Mouse (Mus musculus): Measurements from ENCODE around the gene Olfr553.
A peak's percentile ranks its signal among the peaks of the same experiment; 100 is the strongest.
"Not testable (repeated sequence)": the region's sequence is repeated elsewhere in the genome, so short reads cannot be mapped to it uniquely, and the experiment has no call there.

Gene Olfr553

DNA sequence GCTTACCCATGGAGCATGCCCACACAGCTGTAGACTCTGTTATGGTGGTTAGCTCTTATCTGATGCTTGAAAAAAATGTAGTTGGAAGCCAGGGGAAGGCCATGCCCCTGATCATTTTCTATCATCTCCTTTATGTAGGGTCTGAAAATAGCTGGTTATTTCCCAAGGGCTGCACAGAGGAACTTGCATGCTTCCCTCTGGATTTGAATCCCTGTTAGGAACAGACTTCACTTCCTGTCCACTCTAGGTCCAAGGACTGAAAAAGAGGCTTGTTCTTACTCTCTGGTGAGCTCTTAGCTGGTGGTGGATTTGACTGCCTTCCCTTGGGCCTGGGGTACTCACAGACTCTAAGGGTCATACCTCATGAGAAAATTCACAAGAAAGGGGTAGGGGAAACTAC is at the start of gene Olfr553:
TSS of gene Olfr553 (minus strand) at position 101 of the 400 bp plus-strand sequence.
- no peak for DNase-seq

DNA sequence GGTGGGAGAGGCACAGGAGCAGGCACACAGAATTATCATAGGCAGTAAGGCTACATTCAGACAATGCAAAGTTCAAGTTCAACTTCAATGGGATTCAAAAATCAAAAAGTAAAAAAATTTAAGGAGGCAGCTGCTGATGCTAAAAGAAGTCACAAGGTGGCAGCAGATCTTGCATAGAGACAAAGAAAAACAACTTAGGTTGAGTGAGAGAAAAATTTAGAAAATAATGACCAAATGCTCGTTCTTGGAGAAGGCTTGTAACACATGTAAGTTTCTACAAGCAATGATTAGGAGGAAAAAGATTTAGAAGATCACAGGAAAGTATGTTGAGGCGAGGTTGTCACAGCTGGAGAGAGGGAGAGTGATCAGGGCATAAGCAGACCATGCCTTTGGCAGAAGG is 47.4 kb upstream of the Olfr553 start:
- peak in 1 of 2 experiments; percentile 13 for DNase-seq

DNA sequence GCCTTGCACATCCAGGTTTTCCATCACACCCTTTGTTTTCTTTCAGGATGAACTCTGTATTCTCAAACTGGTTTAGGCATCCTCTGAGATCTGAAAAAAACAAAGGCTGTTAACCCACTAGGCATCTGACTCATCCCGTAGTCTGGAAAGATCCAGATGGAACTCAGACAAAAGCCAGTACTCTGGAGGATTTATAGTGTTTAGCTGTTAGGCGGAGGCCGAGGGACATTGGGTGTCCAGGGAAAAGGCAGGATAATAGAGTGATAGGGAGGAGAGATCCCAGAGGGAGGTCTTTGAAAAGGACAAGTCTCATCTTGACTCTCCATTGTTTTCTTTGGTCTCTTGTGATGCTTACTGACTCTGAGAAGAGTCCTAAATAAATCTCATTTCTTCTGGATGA is 46.6 kb upstream of the Olfr553 start, which contains the start of gene Olfr556:
TSS of gene Olfr556 (plus strand) at position 301 of the 400 bp plus-strand sequence.
- DNase-seq, result no peak

DNA sequence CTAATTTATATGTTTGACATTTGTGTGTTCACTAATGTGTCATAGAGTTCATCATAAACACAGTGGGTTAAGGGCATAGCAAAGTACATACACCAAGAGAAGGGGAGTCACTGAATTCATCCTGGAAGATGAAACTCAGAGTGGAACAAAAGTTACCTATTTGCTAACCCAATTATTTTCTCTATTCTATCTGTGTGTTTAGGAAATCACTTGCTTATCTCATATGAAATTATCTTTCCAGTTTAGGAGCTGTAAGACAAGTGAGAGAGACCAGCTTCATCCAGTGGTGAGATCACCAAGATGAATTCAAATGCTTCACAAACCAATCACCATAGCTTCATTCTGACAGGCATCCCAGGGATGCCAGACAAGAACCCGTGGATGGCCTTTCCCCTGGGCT is 40.5 kb upstream of the Olfr553 start, which contains the start of gene Olfr555:
TSS of gene Olfr555 (plus strand) at position 301 of the 400 bp plus-strand sequence.
- DNase-seq, result no peak

DNA sequence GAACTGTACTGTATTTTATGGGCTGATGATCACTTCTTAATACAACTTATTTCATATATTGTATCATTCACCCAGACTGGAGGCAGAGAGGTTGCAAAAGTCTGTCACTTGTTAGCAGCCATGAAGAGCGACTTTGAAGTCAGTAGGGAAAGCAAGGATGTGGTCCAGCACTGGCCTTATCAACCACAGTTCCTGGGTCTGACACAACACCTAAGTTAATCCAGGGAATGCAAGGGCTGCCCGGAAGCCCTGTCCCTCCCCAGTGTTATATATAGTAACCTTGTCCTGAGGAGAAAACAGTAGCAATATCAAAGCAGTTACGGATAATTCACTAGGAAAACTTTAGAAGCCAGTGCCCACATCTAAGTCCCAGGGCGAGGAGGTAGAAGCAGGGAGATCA is 26.9 kb upstream of the Olfr553 start:
- not testable (repeated sequence) for DNase-seq

DNA sequence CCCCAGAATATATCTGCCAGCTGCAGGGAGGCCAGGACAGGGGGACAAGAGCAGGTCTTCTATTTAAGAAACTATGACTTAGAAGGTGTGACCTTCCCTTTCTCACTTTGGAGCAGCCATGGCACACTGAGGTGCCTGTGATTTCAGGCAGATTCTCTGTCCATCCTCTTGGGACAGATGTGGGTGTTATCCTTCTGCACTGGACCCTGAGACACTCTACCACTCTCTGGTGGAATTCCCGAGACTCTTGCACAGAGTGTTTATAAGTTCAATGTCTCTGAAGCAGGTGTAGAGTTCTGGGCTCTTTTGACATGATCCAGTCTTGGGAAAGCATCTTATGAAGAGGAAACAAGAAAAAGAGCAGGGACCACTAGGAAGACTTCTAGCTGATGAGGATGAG is 20.1 kb upstream of the Olfr553 start, which contains the start of gene Olfr554:
TSS of gene Olfr554 (plus strand) at position 301 of the 400 bp plus-strand sequence.
- DNase-seq, result no peak

DNA sequence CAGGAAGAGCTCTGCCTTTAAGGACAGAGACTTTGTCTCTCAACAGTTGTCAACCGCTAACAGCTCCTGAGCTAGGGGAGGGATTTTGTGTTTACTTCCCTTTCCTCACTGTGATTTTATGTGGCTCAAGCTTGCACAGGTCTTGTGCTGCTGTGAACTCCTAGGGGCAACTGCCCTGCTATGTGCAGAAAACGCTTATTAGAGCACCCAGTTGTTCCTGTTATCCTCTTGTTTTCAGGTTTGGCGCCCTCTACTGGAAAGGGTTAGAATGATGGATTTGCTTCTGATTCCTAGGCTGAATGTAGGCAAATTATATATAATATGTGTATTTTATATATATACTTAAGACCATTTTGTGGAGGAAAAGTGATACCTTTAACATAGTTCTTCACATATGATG is 18.6 kb upstream of the Olfr553 start:
- peak; percentile 58 to 74 for DNase-seq

DNA sequence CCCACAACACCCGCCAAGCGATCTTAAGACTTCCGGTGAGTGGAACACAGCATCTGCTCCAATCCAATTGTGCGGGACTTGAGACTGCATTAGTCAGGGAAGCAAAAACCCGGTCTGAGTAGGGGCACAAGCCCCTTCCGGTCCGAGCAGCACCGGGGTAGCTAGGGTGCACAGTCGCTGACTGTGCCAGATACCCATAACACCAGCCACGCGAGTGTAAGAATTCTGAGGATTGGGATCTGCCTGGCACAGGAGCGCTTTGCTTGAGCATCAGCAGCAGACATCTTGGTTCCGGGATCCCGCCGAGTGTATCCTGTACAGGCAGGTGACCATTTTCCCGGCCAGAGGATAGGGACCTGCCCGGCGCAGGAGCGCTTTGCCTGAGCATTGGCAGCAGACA is 2.4 kb upstream of the Olfr553 start:
- DNase-seq, result not testable (repeated sequence)

DNA sequence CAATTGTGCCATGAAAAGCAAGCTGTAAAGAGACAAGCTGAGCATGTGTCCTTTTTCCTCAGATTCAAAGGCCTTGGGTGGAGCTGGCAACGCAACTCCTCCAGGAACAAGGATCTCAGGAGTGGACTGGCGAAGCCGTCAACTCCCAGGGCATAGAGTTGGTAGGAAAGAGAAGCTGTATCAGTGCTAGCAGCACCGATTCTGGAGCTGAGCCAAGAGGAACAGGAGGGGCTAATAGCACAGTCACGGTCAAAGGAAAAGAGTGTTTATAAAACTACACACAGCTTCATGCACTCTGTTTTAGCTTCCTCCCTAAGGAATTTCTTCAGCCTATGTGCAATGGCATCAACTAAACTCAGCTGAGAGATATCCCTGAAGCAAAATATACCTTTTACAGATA is 1.6 kb upstream of the Olfr553 start:
- no peak for DNase-seq

DNA sequence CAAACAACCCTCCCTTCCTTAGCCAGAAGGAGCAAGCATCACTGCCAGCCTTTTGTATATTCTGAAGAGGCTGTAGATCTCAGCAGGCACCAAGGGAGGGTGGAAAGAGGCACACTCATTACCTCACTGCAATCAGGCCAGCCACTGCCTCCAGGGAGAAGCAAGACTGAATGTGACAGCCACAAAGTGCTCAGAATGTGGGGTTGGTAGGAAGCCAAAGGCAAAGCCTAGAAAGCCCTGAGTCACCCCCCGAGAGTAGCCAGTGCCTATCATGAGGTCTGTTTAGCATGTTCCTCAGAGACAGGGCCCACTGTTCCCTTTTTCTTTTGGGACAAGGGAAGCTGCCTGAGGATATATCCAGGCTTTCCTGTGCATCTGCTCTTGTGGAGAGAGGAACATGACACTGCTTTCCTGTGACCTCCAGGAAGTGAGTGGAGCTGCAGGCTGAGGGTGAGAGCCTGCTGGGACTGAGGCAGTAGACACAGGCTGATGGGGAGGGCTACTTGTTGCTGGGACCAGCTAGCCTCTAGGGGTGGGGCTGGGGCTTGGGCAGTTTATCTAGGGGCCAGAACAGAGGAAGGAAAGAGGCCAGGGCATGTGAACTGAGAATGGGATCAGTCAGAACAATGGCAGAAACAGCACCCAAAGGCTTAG is 20.5 kb downstream of the Olfr553 start, which contains the start of gene Olfr552:
TSS of gene Olfr552 (plus strand) at position 393 of the 654 bp plus-strand sequence.
- DNase-seq, result no peak

DNA sequence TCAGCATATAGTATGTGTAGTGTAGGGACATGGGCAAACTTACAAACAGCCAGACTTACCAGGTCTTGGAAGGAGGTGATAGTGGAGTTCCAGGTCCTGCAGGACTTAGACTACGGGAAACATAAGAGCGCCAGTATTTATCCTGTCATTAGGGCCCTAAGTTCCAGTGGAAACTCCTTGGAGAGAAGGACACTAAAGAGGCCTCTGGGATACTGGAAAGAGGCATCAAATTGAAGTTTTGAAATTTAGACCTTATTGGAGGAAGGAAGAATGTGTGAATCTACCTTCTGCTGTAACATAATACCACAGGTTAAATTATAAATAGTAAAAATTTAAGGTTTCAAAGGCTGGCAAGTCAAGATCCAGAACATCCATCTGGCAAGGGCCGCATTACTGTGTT is 26.2 kb downstream of the Olfr553 start, which contains the start of gene Olfr551:
TSS of gene Olfr551 (minus strand) at position 101 of the 400 bp plus-strand sequence.
- no peak for DNase-seq

DNA sequence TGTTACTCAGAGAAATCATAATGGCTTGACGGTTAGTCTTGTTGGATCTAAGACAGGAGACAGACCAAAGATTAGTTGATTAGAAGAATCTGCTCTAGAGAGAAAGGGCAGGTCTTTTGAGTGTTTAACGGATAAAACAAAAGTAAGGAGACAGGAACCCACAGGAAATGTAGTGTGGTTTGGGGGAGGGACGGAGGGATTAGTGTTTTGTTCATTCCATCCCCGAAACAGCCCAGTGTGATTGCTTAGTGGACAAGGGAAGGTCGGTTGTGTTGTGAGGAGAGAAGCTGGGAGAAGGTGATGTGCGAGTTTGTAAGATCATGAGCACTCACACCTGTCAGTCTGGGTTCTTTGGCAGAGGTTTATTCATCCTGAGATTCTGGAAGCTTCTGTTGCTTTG is 42.0 kb downstream of the Olfr553 start:
- DNase-seq, result no peak

DNA sequence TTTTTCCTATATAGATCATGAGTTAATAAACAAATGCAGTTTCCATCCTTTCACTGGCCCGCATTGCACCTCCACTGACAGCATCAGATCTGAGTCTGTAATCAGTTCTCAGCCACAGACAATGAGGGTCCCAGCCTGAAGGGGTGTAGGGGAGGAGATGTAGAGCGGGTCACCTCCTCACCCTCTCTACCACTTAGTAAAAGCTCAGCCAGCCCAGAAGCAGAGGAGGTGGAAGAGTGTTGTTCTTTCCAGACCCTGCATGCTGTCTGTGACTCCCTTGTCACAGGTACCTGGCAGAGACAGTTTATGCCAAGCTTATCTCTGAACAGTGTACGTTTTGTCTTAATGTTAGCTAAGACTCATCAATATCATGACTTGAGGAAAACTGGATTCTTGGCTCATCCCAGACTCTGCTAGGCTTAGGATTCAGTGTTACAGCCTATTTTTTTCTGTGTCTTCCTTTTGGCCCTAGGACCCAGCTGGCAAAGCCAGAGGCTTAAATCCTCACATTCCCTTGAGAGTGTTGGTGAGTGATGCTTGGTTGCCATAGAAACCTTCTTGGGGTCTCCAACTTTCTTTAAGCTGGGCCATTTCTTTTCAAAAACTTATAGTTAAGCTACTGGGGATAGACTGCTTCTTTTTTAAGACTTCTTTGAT is 44.7 kb downstream of the Olfr553 start:
- DNase-seq, result no peak

DNA sequence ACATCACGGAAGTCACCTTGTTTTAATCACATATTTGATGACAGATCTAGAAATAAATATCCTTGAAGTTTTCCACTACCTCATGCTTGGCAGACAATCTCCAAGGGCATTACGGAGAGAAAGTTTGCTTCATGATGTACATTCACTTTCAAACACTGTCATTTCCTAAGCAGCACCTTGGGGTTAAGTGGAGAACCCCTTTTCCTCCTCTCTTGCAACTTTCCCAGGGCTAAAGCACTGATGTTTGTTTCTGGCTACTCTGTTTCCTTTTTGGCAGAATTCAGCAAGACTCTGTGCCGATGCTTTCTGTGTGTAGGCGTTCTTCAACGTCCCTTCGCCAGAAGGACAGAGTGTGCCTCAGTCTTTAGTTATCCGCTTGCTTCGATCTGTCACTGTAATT is 46.9 kb downstream of the Olfr553 start, which contains the start of gene Olfr550:
TSS of gene Olfr550 (plus strand) at position 301 of the 400 bp plus-strand sequence.
- DNase-seq, result no peak

DNA sequence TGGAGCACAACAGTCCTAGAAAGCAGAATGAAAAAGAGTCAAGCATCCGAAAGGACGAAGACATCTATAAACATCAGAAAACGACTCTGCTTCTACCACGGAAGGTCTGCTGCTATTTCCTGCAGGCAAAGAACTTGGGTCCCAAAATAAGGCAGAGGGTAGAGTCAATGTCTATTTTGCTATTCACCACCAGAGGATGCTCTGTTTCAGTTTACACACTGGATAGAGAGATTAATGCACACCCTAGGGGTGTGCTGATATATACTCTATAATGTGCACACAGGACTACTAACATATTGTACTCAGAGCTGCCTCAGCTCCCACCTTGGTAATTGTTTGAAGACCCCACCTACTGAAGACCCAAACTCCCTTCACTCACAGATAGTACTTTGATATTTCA is 51.8 kb downstream of the Olfr553 start:
- no peak for DNase-seq

DNA sequence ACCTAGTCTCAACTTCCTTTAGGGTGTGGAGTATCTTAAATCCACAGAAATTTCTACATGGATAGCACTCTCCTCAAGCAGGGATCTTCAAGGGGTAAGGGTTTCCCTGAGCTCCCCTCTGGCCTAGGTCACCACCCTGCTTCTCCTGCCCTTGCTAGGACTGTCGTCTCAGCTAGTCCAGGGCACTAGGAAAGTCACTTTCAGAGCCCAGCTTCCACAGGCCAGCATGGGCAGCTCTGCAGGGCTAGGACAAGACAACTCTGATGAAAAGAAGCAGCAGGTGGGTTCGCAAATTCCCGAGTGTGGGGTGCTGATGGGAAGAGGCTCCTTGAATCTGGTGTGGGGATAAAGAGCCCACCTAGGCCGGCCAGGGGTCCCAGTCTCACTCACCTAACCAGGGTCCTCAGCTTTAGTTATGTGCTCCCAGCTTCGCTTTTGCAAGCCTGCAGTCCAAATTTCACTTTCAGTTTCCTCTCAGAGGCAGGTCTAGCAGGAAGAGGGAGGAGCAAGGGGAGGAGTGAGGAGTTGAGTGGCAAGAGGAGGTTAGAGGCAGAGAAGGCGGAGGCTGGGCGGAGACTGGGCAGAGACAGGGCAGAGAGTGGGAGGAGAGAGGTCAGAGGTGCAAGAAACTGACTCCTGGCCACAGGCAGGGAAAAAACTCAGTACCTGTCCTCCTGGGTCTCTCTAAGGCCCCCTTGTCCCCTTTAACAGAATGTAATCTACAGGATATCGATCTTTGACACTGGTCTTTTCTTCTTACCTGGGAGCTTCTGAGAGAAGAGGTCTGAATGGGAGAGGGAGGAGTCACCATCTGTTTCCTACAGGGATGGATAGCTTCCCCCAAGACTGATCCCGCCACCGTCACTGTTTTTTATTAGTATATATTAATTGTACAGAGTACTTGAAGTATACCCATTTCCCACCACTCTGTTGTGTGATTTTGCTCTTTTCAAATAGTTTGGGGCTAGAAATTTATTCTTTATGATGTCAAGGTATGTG is 52.7 kb downstream of the Olfr553 start, which contains the start of gene Trim21:
TSS of gene Trim21 (minus strand) at position 488 of the 999 bp plus-strand sequence.
- peak; percentile 95 to 96 for DNase-seq
